Mouse (Mus musculus) spleen, postnatal 4 days (tissue): ENCODE results near the gene Gm3371.
"Not testable (repeated sequence)": the region's sequence is repeated elsewhere in the genome, so short reads cannot be mapped to it uniquely, and the experiment has no call there.

Experiments
- DNase-seq, 2 experiments: peaks; one replicate each; pipeline ENCODE4 v3.0.0; 2022; ENCODE audit warnings: low spot score in 2 of 2

The Gm3371 gene

DNA sequence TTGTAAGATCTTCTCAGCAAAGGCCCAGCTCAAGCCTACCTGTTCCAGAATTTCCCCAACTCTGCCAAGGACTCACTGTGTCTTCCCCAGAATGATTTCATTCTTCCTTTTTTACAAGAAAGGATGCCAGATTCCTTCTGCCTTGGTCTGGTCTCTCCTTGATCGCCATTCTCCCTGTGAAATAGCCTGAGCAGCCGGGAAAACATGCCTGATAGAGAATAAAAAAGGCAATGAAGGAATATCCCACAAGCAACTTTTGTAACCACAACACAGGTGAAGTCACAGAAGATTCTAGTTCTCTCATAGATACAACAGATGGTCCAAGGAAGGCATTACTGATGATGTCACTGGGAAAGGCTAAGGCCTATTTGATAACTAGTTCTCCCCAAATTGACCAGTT, at the start of gene Gm3371:
TSS of gene Gm3371 (minus strand) at position 101 of the 400 bp plus-strand sequence.
- DNase-seq: not testable (repeated sequence)

DNA sequence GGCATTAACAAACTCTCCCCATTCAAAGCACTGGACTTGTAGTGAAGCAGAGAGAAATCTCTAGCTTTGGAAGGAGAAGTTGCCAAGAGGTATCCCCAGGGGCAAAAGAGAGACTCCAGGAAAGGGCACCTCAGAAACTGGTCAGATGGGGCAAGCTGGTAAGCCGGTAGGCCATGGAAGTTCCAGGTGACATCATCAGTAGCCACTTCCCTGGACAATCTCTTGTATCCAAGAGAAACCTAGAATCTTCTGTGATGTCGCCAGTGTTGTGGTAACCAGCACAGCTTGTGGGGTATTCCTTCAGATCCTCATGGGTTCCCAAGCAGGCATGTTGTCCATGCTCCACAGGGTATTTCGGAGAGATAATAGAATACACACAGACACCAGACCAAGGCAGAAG, 22.8 kb upstream of the Gm3371 start, which contains the start of gene Gm8232:
TSS of gene Gm8232 (plus strand) at position 301 of the 400 bp plus-strand sequence.
- DNase-seq: not testable (repeated sequence)

- not testable (repeated sequence) for DNase-seq
Measured at GRCm38 (mm10) chr14:44384233-44384632, 26.3 kb downstream of the Gm3371 start.

DNA sequence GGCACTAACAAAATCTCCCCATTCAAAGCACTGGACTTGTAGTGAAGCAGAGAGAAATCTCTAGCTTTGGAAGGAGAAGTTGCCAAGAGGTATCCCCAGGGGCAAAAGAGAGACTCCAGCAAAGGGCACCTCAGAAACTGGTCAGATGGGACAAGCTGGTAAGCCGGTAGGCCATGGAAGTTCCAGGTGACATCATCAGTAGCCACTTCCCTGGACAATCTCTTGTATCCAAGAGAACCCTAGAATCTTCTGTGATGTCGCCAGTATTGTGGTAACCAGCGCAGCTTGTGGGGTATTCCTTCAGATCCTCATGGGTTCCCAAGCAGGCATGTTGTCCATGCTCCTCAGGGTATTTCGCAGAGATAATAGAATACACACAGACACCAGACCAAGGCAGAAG, 45.4 kb downstream of the Gm3371 start, which contains the start of gene Gm8229:
TSS of gene Gm8229 (plus strand) at position 301 of the 400 bp plus-strand sequence.
- DNase-seq: not testable (repeated sequence)

DNA sequence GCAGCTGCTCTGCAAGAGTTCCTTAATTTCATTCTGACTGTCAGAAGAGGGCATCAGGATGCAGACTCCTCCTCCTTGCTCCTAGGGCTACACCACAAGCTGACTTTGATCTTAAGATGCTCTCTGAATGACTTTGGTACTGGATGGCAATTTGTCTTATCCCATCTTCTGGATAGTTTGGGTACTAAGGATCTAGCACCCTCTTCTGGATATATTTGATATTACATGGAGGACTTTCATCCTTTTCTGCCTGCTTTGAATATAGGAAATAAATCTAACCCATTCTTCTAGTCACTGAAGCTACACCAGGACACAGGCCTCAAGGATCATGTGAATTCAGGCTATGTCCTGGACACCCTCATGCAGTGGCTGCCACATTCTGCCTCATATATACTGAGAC, 48.2 kb downstream of the Gm3371 start:
- not testable (repeated sequence) for DNase-seq

DNA sequence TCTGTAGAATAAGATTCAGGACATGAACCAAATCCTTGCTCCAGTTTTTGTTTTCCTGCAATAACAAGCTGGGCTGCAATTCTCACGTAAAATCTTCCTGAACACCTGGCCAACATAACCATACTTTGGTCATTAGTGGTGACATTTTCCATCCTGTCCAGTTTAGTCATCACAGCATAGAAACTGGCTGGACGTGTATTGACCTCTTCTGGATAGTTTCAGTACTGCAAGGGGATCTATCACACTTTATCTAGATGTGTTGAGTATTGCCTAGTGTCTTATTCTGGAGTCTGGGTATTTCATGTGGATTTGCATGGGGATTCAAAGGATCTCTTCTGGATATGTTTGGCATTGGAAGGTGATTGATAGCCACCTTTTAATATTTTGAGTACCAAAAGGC, 49.1 kb downstream of the Gm3371 start:
- DNase-seq: not testable (repeated sequence)
